Comparison of ENCODE assay signal across 25 mouse cellular contexts in the genomic region with DNA sequence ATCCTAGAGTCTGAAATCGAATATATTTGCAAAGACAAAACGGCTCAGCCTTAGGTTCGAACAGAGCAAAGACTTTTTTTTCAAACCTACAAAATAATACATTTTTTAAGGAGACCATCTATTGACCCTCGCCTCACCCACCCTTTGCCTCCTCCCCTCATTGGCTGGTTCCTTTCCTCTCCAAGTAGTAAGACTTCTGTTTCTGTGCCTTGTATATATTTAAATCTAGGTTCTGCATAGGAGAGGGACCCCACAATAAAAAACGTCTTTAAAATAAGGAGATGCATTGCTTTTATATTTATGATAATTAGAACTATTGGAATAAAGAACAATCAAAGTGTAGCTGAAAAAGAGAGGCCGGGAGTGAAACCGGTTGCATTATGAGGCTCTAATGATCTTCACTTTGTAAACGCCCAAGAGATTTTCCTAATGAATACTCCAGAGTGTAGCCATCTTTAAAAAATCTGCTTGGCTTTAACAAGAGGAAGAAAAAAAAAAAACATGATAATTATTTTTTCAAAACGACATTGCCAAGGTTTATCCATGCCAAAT. TPM values are rescaled to one million over a fixed set of nuclear protein-coding genes. Genes with fewer than 3 reads are reported as not detected.
DNase-seq lines count a peak whose midpoint lies in the region; ATAC-seq lines count a peak whose summit lies in the region.
"Had no signal": no experiment of that assay in that cellular context is flagged by ENCODE, and none has a peak within 500 bp of the region (broad histone marks: within the 10 kb centered on the region; RNA-seq: fewer than 3 reads in every experiment).

No protein-coding gene starts in this region.

- H3K27ac ChIP-seq in midbrain, embryonic 14.5 days (replicated peaks; ENCODE audit: low read depth, low read length): no peak overlapping the region
- H3K27ac ChIP-seq in midbrain, embryonic 11.5 days (ENCODE audit: low read depth, low read length): no peak overlapping the region
- H3K27ac ChIP-seq in forebrain, embryonic 11.5 days (ENCODE audit: low read depth, low read length): 0 out of 2 replicates have a peak overlapping the region, but pooled peaks have one; percentile 18
- peak overlapping the region; percentile 79 for H3K27ac ChIP-seq in forebrain, embryonic 16.5 days (ENCODE audit: low read length)
- H3K27ac ChIP-seq: heart, embryonic 10.5 days; heart, embryonic 15.5 days; limb, embryonic 13.5 days; lung, embryonic 15.5 days; neural tube, embryonic 12.5 days had no signal

- ATAC-seq in midbrain, embryonic 14.5 days (ENCODE audit: low FRiP score, low TSS enrichment): no peak
- ATAC-seq in midbrain, embryonic 11.5 days (ENCODE audit: low FRiP score): no peak
- ATAC-seq in forebrain, embryonic 11.5 days (replicated peaks; ENCODE audit: low FRiP score): no peak
- peak; percentile 56; the same call in 1 of the 2 replicates for ATAC-seq in forebrain, embryonic 16.5 days
- ATAC-seq in erythroblast, adult 5-6 weeks (replicated peaks; ENCODE audit: low FRiP score, poor library complexity, severe bottlenecking): no peak
- ATAC-seq: hindbrain, embryonic 16.5 days; intestine, embryonic 15.5 days had no signal

- peak; percentile 61 for DNase-seq in midbrain, embryonic 14.5 days
- DNase-seq in midbrain, embryonic 11.5 days (ENCODE audit: low spot score, missing footprints): no peak
- DNase-seq in forebrain, embryonic 11.5 days (ENCODE audit: low spot score): no peak
- no peak for DNase-seq in frontal cortex, postnatal 10 days (ENCODE audit: low spot score in 2 of 2)
- DNase-seq: adrenal gland, postnatal 25 days; B cell, adult 2 months; cerebellum, adult 2 months; cerebellum, postnatal 14 days; gastrocnemius, postnatal 10 days; kidney, adult 2 months; kidney, postnatal 4 days; right cerebral cortex, postnatal 4 days; thymus, postnatal 4 days had no signal

- H3K36me3 ChIP-seq in midbrain, embryonic 14.5 days (ENCODE audit: control insufficient read depth, insufficient read depth, low read length): no peaks in the 10 kb centered on the region
- no peaks in the 10 kb centered on the region for H3K36me3 ChIP-seq in midbrain, embryonic 11.5 days (ENCODE audit: control insufficient read depth, insufficient read depth, low read length)
- H3K36me3 ChIP-seq in forebrain, embryonic 11.5 days (ENCODE audit: control insufficient read depth, insufficient read depth, low read length): no peaks in the 10 kb centered on the region
- no peaks in the 10 kb centered on the region for H3K36me3 ChIP-seq in forebrain, embryonic 16.5 days (ENCODE audit: control insufficient read depth, insufficient read depth)
- H3K36me3 ChIP-seq: heart, embryonic 10.5 days; heart, embryonic 15.5 days; intestine, embryonic 15.5 days; limb, embryonic 13.5 days; lung, embryonic 15.5 days; neural tube, embryonic 12.5 days had no signal

- no peak overlapping the region for H3K4me3 ChIP-seq in midbrain, embryonic 14.5 days (replicated peaks; ENCODE audit: low read depth, low read length)
- no peak overlapping the region for H3K4me3 ChIP-seq in midbrain, embryonic 11.5 days (ENCODE audit: low read depth, low read length)
- no peak overlapping the region for H3K4me3 ChIP-seq in forebrain, embryonic 11.5 days (ENCODE audit: low read depth, low read length)
- H3K4me3 ChIP-seq in forebrain, embryonic 16.5 days (replicated peaks; ENCODE audit: low read length): no peak overlapping the region
- H3K4me3 ChIP-seq: heart, embryonic 10.5 days; heart, embryonic 15.5 days; intestine, embryonic 15.5 days; limb, embryonic 13.5 days; lung, embryonic 15.5 days; myocyte; neural tube, embryonic 12.5 days had no signal

- no peak overlapping the region for H3K4me2 ChIP-seq in midbrain, embryonic 14.5 days (ENCODE audit: low read length)
- no peak overlapping the region for H3K4me2 ChIP-seq in midbrain, embryonic 11.5 days
- H3K4me2 ChIP-seq in forebrain, embryonic 11.5 days (ENCODE audit: low read depth, low read length, severe bottlenecking): no peak overlapping the region
- H3K4me2 ChIP-seq in forebrain, embryonic 16.5 days (ENCODE audit: low read length): no peak overlapping the region
- H3K4me2 ChIP-seq: heart, embryonic 15.5 days; intestine, embryonic 15.5 days; limb, embryonic 13.5 days; liver, embryonic 11.5 days; lung, embryonic 15.5 days; neural tube, embryonic 12.5 days had no signal

- H3K9me3 ChIP-seq in midbrain, embryonic 14.5 days (ENCODE audit: control insufficient read depth, low read length): no peaks in the 10 kb centered on the region
- no peaks in the 10 kb centered on the region for H3K9me3 ChIP-seq in midbrain, embryonic 11.5 days (ENCODE audit: control insufficient read depth, low read length)
- H3K9me3 ChIP-seq in forebrain, embryonic 11.5 days (ENCODE audit: control insufficient read depth, low read length): no peaks in the 10 kb centered on the region
- H3K9me3 ChIP-seq in forebrain, embryonic 16.5 days (ENCODE audit: control insufficient read depth, low read length): no peaks in the 10 kb centered on the region
- H3K9me3 ChIP-seq: heart, embryonic 10.5 days; heart, embryonic 15.5 days; intestine, embryonic 15.5 days; limb, embryonic 13.5 days; lung, embryonic 15.5 days; neural tube, embryonic 12.5 days had no signal

- H3K27me3 ChIP-seq in midbrain, embryonic 14.5 days (ENCODE audit: control insufficient read depth, insufficient read depth, low read length): no peaks in the 10 kb centered on the region
- no peaks in the 10 kb centered on the region for H3K27me3 ChIP-seq in midbrain, embryonic 11.5 days (ENCODE audit: control insufficient read depth, insufficient read depth, low read length)
- no peaks in the 10 kb centered on the region for H3K27me3 ChIP-seq in forebrain, embryonic 11.5 days (ENCODE audit: control insufficient read depth, insufficient read depth, low read length)
- no peaks in the 10 kb centered on the region for H3K27me3 ChIP-seq in forebrain, embryonic 16.5 days (replicated peaks; ENCODE audit: control insufficient read depth, insufficient read depth, low read length)
- H3K27me3 ChIP-seq: heart, embryonic 15.5 days; intestine, embryonic 15.5 days; limb, embryonic 13.5 days; lung, embryonic 15.5 days; neural tube, embryonic 12.5 days had no signal

- no peak overlapping the region for H3K9ac ChIP-seq in midbrain, embryonic 14.5 days (replicated peaks; ENCODE audit: low read length)
- H3K9ac ChIP-seq in midbrain, embryonic 11.5 days (ENCODE audit: low read length): no peak overlapping the region
- no peak overlapping the region for H3K9ac ChIP-seq in forebrain, embryonic 11.5 days (ENCODE audit: low read length)
- H3K9ac ChIP-seq in forebrain, embryonic 16.5 days (replicated peaks; ENCODE audit: low read depth, low read length): no peak overlapping the region
- H3K9ac ChIP-seq: heart, embryonic 15.5 days; intestine, embryonic 15.5 days; limb, embryonic 13.5 days; lung, embryonic 15.5 days; neural tube, embryonic 12.5 days had no signal

- H3K4me1 ChIP-seq in midbrain, embryonic 14.5 days (ENCODE audit: control insufficient read depth, insufficient read depth, low read length): no peaks in the 10 kb centered on the region
- 0 out of 2 replicates have a peak, but pooled peaks cover 3% of the 10 kb centered on the region for H3K4me1 ChIP-seq in midbrain, embryonic 11.5 days (ENCODE audit: control insufficient read depth, insufficient read depth, low read length)
- 0 out of 2 replicates have a peak, but pooled peaks cover 2% of the 10 kb centered on the region for H3K4me1 ChIP-seq in forebrain, embryonic 11.5 days (replicated peaks; ENCODE audit: control insufficient read depth, insufficient read depth, low read length)
- peaks cover 12% of the 10 kb centered on the region for H3K4me1 ChIP-seq in forebrain, embryonic 16.5 days (replicated peaks; ENCODE audit: control insufficient read depth, insufficient read depth, low read length)
- H3K4me1 ChIP-seq: heart, embryonic 10.5 days; heart, embryonic 15.5 days; intestine, embryonic 15.5 days; limb, embryonic 13.5 days; lung, embryonic 15.5 days; neural tube, embryonic 12.5 days had no signal

- 34% methylated on average over 9 of the region's 9 CpGs for WGBS in midbrain, embryonic 14.5 days
- WGBS in midbrain, embryonic 11.5 days: 63% methylated on average over 9 of the region's 9 CpGs
- 46% methylated on average over 9 of the region's 9 CpGs for WGBS in forebrain, embryonic 11.5 days
- 17% methylated on average over 9 of the region's 9 CpGs for WGBS in forebrain, embryonic 16.5 days

RNA-seq across cellular contexts. Expression of a gene that starts 30.7 kb away (rescaled TPM):
- polyA plus RNA-seq in midbrain, embryonic 14.5 days (2014; fragmentation: Nextera tagmentation; extraction: Ambion mirVana): 57.0 and 67.8 TPM in 2 replicates
- 36.8 and 40.3 TPM in 2 replicates for polyA plus RNA-seq in midbrain, embryonic 11.5 days (2014; fragmentation: Nextera tagmentation; extraction: Ambion mirVana)
- 34.4 and 37.4 TPM in 2 replicates for polyA plus RNA-seq in forebrain, embryonic 11.5 days (2014; fragmentation: Nextera tagmentation; extraction: Ambion mirVana)
- 49.9 and 53.6 TPM in 2 replicates for polyA plus RNA-seq in forebrain, embryonic 16.5 days (2015; fragmentation: Nextera tagmentation; extraction: Ambion mirVana)
- total RNA-seq in erythroblast, adult 5-6 weeks (2015; ENCODE audit: low replicate concordance): 21.7 and 27.5 TPM in 2 replicates
- 26.2 and 35.1 TPM in 2 replicates for total RNA-seq in erythroblast, adult 5-6 weeks (2017; ENCODE audit: low replicate concordance)

RNA-seq across cellular contexts. Expression of a gene that starts 48.6 kb away (rescaled TPM):
- 2.7 TPM in 2 replicates for polyA plus RNA-seq in midbrain, embryonic 14.5 days (2014; fragmentation: Nextera tagmentation; extraction: Ambion mirVana)
- polyA plus RNA-seq in midbrain, embryonic 11.5 days (2014; fragmentation: Nextera tagmentation; extraction: Ambion mirVana): 0.80 and 0.89 TPM in 2 replicates
- polyA plus RNA-seq in forebrain, embryonic 11.5 days (2014; fragmentation: Nextera tagmentation; extraction: Ambion mirVana): 1.1 and 1.5 TPM in 2 replicates
- polyA plus RNA-seq in forebrain, embryonic 16.5 days (2015; fragmentation: Nextera tagmentation; extraction: Ambion mirVana): 2.2 and 2.3 TPM in 2 replicates
- total RNA-seq in erythroblast, adult 5-6 weeks (2015; ENCODE audit: low replicate concordance): 0.42 TPM in 1 of 2 replicates, not detected in the other
- 1.2 and 4.2 TPM in 2 replicates for total RNA-seq in erythroblast, adult 5-6 weeks (2017; ENCODE audit: low replicate concordance)
- polyA plus RNA-seq: liver, embryonic 16.5 days had no signal

Comparison
In these comparisons a context has a peak if more than half of its experiments do, and no peak if none do; other contexts are left out.
1. H3K27ac ChIP-seq: peak in forebrain, embryonic 11.5 days (single experiment) and forebrain, embryonic 16.5 days (single experiment); none in midbrain, embryonic 14.5 days (single experiment) and midbrain, embryonic 11.5 days (single experiment).